Mouse (Mus musculus) testis, adult 2 months (tissue): ENCODE results near the gene Bmper.

Source experiments
- CTCF ChIP-seq: fragments of 200-500 bp; IDR thresholded peaks from 2 replicates; pipeline ENCODE4 v1.5.1; 2012; ENCODE audit warnings: low read depth, mild to moderate bottlenecking, inconsistent platforms, low read length, moderate library complexity; ENCODE audit not compliant: control insufficient read depth, insufficient read depth, insufficient replicate concordance
- POLR2A ChIP-seq: fragments of 200-500 bp; IDR thresholded peaks from 2 replicates; pipeline ENCODE4 v1.6.1; 2012; ENCODE audit warnings: low read depth, mild to moderate bottlenecking, inconsistent platforms, low read length, moderate library complexity; ENCODE audit not compliant: control insufficient read depth

DNA sequence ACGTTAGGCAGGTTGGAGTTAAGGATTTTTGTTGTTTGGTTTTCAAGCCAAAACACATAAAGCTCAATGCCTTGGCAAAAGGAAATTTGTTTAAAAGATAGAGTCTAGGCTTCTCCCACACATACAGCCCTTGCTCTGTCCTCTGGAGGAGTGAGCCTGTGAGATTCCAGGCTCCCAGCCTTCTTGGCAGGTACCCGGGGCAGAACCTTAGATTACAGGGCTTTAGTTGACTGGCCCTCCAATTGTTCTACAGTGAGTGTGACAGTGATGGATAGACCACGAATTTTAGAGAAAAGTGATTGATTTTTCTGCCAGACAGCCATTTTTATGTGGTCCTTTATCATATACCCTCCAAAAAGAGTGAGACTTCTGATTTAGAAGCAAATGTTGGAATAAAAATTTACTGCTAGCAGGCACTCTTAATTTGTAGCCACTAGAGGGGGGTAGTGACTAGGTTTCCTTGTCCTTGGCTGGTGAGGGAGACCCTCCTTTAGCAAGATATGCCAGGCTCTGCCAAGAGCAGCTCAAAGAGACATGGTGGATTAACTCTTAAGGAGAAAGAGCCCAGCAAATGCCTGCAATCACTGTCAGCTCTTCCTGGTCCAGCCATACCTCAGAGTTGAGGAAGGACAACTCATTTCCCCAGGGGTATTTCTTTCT is 240.2 kb downstream of the Bmper start:
- TF ChIP-seq CTCF, result no peak
- TF ChIP-seq POLR2A, result no peak
